Comparison of ENCODE assay signal across 8 mouse cellular contexts in genomic region chr12:32819416-32819815, GRCm38 (mm10). TPM values are rescaled to one million over a fixed set of nuclear protein-coding genes. Genes with fewer than 3 reads are reported as not detected.
A peak's percentile ranks its signal among the peaks of the same experiment; 100 is the strongest.
DNase-seq lines count a peak whose midpoint lies in the region; ATAC-seq and TF ChIP-seq lines count a peak whose summit lies in the region.

TSS of gene Nampt (plus strand) at chr12:32819545.

- no peak for DNase-seq in cerebellum, adult 11 months
- DNase-seq in heart, adult 8-10 months (ENCODE audit: low spot score), result peak; percentile 24
- peak; percentile 18 to 28 for DNase-seq in kidney, postnatal 4 days
- DNase-seq in lung, postnatal 10 days, result peak; percentile 29
- no peak for DNase-seq in adipocyte (ENCODE audit: low spot score)

- H3K36me3 ChIP-seq in E14TG2a.4 (ENCODE audit: insufficient read depth, low read length), result peaks cover 19% of the 10 kb centered on the region

- peak; percentile 0; the same call in 1 of the 2 replicates for ATAC-seq in cerebellum, adult (ENCODE audit: insufficient number of reproducible peaks, low FRiP score, low TSS enrichment)

- TF ChIP-seq POLR2A in cortical plate, adult 2 months (IDR thresholded peaks at IDR 0.05; ENCODE audit: extremely low read depth, insufficient read depth, low read length), result no peak

- no peak for TF ChIP-seq CTCF in E14TG2a.4 (conservative IDR thresholded peaks at IDR 0.05; ENCODE audit: low read length)
- TF ChIP-seq CTCF in cortical plate, adult 2 months (IDR thresholded peaks at IDR 0.05; ENCODE audit: extremely low read depth, insufficient read depth, low read length), result no peak

- peak within 1 kb of the TSS; percentile 94 for H3K4me3 ChIP-seq in E14TG2a.4 (replicated peaks; ENCODE audit: low read length)
- peak within 1 kb of the TSS; percentile 59 for H3K4me3 ChIP-seq in cortical plate, adult 2 months (ENCODE audit: insufficient read depth, low read length)

- peaks cover 40% of the 10 kb centered on the region for H3K4me1 ChIP-seq in E14TG2a.4 (replicated peaks; ENCODE audit: low read depth, low read length)
- H3K4me1 ChIP-seq in cortical plate, adult 2 months (ENCODE audit: control insufficient read depth, insufficient read depth, low read length), result peaks cover 1% of the 10 kb centered on the region; the same call in 1 of the 2 replicates

- no peaks in the 10 kb centered on the region for H3K9me3 ChIP-seq in E14TG2a.4 (ENCODE audit: low read length)

- H3K27ac ChIP-seq in cortical plate, adult 2 months (ENCODE audit: insufficient read depth, low read length), result peak within 1 kb of the TSS; percentile 78

- no peaks in the 10 kb centered on the region for H3K27me3 ChIP-seq in E14TG2a.4 (ENCODE audit: insufficient read depth, low read length)

RNA-seq across cellular contexts. Expression of gene Nampt, which starts in this region (rescaled TPM):
- 26.4 and 29.0 TPM in 2 replicates for polyA plus RNA-seq in cortical plate, adult 2 months (2012; rRNA removed)
- 100 to 1,000 TPM; 154 to 156 (median 155) TPM for total RNA-seq in heart, adult 8-10 months (2022)

Comparison
In these comparisons a context has a peak if more than half of its experiments do, and no peak if none do; other contexts are left out.
1. DNase-seq: peak in heart, adult 8-10 months (single experiment), kidney, postnatal 4 days (2 of 2) and lung, postnatal 10 days (single experiment); none in cerebellum, adult 11 months (single experiment) and adipocyte (single experiment).